Mouse (Mus musculus): ENCODE measurements around the gene Rbms3.

Gene Rbms3

DNA sequence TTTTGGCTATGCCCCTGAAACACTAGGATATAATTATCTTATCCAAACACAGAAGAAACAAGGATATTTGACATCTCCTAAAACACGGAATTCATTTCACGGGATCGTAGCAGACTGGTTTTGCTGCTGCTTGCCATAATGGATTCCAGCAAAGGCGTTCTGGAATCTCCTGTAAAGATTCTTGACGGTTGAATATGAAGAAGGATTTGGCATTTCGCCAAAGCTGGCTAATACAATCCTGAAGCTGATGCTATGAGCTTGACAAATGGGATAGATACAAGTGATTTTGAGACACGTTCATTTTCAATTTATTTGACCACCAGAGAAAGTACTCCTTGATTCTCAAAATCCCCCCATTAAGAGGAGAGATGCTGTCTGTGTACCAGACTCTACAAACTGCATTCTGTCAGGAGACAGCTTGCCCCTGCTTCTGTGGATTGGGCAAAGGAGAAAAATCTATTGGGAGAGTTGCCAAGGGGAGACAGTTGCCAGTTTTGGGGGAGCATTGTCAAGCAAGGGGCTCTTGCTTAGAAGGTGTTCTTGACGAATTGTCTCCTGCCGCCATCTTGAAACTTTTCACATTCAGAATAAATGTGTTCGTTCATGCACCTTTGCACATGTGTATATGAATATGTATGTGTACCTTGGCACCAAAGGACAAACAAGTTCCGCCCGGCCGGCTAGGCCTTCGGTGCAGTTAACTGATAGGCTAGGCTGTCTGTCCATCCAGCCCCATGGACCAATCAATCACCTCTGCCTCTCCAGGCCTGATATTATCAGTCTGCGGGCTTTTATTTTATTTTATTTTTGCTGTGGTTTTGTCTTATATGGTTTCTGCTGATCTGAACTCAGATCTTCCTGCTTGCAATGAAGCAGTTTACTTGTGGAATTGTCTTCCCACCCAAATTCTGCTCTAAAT, 442.3 kb downstream of the Rbms3 start:
- DNase-seq (ENCODE audit: low spot score) = no peak

DNA sequence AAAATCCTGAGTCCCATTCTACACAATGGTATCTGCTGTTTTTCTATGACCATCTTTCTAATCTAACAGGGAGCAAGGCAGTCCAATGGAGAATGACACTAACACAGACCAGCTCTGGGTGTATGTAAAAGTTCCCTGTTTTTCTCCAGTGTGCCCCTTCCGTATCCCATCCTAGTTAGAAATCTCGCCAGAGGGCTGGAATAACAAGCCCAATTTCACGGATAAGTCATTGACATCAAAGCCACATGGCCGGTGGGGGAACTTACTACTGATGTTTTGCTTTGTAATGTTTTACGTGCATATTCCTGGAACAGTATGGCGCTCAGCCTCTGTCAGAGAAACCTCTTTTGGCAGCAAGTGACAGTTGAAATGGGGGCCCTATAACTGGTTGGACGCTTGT, 449.1 kb downstream of the Rbms3 start:
- no peak for DNase-seq (ENCODE audit: low spot score)

DNA sequence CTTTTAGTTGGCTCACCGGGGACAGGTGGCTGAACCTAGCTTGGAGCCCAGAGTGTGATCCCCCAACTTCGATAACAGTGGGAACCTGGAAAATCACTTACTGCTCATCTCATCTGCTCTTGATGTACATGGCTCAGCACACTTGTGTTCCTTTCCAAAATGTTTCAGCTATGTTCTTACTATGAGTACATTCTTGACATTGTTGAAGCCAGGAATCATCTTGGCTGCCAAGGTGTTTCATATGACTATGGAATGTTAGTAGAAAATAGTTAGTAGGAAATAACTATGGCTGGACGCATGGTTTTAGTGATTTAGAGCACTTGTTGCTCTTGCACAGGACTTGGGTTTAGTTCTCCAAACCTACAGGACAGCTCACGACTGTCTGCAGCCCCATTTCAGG, 451.3 kb downstream of the Rbms3 start:
- DNase-seq (ENCODE audit: low spot score) = no peak

DNA sequence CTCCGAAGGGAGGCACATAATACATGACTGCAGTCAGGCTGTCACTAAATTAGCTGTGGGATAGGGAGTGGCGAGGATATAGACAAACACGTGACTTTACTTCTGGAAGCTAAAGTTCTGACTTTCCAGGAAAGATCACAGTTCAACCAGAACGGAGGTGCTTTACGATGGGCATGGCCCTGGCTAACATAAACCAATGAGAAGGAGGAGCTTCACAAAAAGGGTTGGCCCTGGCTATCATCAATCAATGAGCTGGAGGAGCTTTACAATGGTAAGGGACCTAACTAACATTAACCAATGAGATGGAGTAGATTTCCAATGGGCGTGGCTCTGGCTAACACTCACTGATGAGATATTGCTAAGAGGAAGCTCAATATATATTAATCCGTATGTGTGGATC, 457.2 kb downstream of the Rbms3 start:
- DNase-seq (ENCODE audit: low spot score) = no peak

DNA sequence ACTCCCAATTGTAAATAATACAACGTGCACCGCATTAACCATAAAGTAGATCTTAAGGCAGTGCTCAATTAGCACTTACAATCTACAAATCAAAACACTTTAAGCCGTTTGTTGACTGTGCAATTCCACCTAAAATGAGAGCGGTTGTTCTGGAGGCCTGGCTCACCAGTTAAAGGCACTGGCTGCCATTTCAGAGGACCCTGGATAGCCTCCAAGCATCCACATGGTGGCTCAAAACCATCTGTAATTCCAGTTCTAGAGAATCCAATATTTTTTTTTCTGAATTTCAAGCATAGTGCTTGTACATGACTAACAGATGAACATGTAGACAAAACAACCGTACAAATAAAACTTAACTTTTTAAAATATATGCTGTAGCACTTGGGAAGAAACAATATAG, 460.5 kb downstream of the Rbms3 start:
- DNase-seq (ENCODE audit: low spot score) = no peak

DNA sequence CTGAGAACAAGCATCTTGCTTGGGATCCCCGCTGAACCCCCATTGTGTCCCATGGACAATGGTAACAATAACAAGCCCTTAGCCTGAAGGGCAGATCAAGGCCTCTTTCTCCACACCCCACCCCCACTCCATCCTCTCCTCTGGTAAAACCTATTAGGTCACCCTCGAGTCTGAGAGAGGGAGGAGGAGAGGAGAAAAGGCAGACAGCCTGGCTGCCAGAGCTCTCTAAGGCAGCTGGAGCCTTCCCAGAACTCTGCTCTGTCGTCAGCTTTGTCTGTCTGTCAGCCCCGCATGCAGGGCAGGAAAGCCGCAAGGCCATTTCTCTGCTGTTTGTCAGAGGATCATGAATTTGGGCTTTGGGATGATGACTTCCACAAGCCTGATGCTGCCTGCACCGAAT, 466.6 kb downstream of the Rbms3 start:
- DNase-seq (ENCODE audit: low spot score) = no peak

DNA sequence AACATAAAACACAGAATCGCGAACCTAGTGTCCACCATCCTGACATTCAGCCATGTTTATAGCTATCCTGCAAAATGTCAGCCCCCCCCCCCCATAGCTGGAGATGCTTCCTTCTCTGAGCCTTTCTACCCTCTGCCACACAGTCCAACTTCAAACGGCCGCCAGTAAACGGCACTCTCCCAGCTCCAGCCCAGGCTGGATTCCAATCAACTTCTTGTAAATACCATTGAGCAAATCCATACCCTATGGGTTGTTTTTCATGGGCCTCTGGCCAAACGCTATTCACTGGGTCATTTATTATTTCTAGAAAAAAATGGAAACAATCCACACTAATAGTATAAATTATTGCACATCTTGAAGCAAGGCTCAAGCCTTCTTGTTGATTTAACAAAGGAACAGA, 468.6 kb downstream of the Rbms3 start:
- no peak for DNase-seq (ENCODE audit: low spot score)

DNA sequence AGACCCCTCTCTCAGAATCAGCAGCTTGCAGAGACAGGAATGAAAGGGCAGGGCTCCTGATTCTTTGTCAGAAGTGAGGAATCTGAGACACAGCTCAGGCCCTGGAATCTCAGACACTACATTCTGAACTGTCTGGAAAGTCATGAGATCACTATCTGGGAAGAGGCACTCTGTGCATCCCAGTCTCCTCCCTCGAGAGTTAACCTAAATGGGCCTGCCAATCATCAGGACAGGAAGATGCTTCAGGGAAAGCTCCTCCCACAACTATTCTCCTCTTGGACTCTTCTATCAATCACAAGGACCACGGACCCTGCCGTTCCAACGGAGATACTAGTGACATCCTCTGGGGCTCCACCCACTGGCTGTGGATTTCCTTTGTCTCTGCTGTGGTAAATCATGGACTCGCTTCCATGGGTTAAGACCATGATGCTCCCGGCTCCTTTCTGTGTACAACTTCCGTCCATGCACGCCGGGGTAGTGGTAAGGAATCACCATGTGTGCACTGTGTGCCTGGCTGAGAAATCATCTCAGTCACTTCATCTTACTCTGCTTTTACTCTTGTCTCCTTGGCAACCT, 473.3 kb downstream of the Rbms3 start:
- no peak for DNase-seq (ENCODE audit: low spot score)

DNA sequence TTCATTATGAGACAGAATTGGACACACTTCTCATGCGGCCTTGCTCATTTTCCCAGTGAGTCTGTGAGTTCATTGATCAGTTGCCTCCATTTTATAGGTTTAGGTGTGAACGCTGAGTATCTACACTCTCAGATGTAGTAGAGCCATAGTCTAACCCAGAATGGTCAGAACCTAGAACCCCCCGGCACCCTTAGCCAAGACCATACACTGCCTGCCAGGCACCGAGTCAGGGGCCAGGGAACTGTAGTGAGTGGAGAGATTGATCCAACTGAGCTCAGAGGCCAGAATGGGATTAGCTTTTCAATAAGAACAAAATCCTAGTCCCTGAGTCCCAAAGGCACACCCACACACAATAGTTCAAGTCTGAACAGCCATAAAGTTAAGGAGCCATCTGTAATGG, 475.1 kb downstream of the Rbms3 start:
- DNase-seq (ENCODE audit: low spot score) = no peak

DNA sequence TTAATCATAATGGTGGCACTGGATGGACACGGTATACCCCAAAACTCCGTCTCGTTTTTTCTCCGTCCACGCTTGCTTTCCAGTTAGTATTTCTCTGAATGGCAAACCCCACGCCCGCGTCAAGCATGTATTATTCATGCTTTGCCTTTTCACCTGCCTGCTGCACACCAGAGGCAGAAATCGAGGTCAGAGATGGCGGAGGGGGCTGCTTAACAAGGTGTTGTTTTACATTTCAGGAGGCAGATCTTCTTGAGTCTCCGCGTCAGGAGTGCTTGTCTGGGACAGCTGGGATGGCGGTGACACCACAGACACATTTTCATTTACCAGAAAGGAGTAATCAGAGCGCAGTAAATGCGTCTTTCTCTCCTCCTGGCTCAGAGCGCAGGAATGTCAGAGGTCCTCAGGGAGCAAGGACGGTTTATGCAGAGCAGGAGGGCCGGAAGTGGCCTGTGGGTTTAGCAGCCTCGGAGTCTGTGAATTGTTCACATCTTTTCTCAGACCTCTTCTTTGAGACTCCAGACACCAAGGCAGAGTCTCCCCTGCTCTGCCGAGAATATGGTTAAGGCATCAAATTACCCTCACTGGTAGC, 475.9 kb downstream of the Rbms3 start:
- no peak for DNase-seq (ENCODE audit: low spot score)

DNA sequence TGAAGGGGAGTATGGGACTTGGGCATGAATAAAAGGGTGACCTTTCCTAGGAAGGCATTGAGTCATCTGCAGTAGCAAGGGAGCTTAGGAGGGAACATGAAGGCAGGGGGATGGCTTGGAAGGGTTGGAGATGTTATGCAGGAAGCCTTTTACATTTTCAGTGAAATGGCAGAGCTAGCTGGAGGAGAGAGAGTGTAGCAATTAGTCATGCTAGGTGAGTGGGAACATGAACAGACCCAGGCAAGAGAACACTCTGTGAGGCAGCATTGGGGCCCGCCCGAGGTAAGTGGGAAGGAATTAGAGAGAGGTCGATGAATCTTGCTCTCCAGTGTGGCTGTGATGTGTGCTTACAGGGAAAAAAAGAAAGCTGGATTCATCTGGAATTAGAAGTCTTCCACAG, 477.8 kb downstream of the Rbms3 start:
- no peak for DNase-seq (ENCODE audit: low spot score)

DNA sequence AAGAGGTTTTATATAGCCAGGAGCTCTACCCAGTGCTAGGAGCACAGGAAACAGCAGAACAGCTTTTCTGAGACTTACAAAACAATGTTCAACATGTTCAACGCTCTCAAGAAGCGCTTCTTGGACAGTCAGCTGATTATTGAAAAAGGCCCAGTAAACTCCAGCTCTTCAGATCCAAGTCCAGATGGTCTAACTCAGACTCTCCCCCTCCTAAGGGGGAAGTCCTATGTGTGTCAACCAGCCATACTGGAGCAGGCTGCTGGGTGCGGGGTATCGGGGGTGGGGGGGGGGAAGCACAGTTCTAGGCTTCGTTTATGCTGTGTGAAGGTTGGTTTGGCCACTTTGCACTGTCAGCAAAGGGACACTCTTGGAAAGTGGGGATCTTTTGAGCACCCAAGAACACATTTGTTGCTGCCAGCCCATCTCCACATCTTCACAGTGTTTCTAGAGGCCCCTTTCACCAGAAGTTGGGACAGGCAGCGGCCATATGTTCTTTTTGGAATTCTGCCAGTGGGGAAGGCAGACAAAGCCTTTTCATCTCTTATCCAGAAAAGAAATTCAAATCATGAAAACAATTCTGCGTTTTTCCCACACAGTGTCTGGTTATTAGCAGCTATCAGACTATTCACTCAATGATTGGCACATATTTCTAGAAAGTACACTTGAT, 485.5 kb downstream of the Rbms3 start:
- no peak for DNase-seq (ENCODE audit: low spot score)

DNA sequence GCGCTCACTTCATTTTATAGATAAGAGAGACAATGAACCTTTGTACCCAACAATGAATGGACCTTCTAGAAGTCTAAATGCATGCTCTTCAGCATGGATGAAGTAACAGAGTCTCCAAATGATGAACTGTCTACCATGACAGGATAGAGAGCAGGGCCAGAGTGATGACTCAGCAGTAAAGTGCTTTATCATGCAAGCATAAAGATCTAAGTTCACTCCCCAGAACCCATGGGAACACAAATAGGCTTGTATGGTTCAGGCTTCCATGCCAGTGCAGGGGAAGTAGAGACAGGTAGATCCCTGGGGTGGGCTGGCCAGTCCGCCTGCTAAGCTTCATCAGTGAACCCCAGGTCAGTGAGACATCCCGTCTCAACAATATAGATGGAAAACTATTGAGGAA, 489.7 kb downstream of the Rbms3 start:
- DNase-seq (ENCODE audit: low spot score) = no peak

DNA sequence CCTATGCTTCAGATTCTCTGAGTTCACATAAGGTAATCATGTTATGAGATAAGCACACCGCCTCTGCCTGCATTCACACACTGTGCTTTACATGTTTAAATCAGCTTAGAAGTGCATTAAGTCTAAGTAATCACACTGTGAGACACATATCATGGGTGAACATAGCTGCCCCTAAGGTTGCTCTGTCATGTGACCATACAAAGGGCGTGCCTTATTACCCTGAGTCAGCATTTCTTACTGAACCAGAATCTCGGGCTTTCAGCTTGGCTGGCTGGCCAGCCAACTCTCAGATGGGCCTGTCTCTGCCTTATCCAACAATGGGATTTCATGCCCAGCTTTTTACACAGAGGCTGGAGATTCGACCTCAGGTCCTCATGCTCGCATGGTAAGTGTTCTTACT, 493.3 kb downstream of the Rbms3 start:
- DNase-seq (ENCODE audit: low spot score) = no peak

DNA sequence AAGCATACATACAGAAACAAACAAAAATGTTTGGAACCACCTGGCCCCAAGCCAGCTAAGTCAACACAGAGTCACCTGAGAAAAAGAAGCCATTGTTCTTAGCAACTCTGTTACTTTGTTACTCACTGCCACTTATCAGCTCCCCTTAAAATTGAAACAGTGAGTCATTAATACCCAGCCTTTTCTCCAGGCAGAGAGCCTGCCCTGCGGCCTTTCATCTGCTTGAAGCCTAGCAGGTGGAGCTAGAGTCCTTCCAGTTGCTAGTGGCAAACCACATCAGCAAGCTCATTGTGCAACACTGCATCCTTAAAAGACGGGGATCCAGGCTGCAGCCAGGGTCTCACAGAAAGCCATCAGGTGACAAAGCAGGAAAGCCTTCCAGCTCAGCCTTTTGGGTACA, 495.7 kb downstream of the Rbms3 start:
- DNase-seq (ENCODE audit: low spot score) = no peak

DNA sequence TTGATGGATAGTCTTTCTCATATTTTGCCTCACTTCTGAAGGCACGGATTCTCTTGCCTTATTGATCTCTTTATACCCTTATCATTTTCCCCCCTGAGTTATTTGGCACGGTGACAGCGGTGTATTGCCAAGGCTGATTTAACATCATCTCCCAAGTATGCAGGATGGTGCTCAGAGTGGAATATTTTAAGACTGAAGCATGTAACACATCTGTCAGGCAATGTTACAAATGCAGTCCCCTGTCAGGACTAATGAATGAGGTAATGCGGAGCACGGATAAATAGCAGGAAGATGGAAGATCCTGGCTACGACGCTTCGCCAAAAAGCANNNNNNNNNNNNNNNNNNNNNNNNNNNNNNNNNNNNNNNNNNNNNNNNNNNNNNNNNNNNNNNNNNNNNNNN, 502.9 kb downstream of the Rbms3 start:
- DNase-seq (ENCODE audit: low spot score) = no peak

DNA sequence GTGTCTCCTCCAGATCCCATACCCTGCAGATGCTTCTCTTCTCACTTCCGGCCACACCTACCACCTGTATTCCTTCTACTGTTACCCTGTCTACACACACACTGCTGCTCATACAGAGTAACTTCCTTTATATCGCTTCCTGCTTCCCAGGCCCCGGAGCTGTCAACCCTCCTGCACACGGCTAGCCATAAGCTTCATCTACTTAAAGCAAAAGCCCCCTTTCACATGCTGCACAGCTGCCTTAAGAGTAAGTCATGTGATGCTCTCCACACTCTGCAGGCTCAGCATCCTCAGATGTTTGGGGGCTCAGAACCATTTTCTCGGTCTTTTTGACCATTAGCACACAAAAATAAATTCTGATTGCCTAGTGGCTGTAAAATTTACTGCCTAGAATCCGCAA, 503.9 kb downstream of the Rbms3 start:
- no peak for DNase-seq (ENCODE audit: low spot score)

DNA sequence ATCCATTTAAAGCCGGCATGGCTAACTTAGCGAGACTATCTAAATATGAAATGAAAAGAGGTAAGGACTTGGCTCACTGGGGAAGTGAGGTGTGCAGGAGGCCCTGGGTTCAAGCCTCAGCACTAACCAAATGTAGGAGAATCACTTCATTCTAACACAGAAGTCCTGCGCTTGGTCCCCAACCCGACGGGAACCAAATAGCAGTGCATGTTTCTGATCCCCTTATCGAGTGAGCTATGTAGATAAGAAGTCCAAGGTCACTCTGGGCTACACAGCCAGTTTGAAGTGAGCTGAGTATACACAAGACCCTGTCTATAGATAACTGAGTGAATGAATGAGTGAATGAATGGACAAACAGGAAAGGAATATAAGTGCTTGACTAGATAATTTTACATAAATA, 508.1 kb downstream of the Rbms3 start:
- no peak for DNase-seq (ENCODE audit: low spot score)

DNA sequence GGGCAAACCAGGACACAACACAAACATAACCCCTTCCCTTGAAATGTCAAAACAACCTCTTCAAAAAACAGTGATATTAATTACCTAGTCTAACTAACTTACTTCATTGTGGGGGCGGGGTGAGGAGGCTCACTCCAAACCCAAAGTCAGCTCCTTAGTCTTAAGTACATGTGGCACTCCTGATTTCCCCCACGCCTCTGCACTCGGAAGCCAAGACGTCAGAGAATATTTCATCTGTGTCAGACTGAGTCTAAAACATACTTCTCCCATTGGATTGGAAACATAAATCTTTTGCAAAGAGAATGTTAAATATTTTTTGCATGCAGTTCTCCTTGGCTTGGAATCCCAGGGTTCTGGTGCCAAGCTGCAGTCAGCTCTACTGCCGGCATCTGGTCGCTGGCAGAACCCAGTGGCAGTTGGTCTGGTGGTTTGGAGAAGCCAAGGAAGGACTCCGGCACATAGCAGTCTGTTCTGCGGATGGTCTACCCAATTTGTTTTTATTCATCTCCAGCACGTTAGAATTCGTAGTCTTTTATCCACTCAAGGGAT, 512.5 kb downstream of the Rbms3 start:
- no peak for DNase-seq (ENCODE audit: low spot score)

DNA sequence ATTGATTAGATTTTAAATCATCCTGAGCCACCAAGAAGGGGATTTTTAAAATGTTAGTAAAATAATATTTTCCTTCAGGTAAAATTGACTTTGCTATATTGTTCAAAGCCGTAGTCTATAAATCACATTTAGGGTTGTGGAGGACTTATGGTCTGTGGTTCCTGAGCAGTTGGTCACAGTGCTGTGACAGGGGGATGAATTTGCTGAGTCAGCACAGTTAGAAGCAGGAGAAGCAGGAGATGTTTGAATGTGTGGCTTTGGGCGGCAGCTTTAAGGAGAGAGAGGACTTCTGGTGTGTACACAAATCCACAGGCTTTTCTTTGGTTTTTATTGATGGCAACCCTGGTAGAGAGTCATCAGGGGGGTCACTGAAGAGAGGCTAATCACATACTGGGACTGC, 514.1 kb downstream of the Rbms3 start:
- no peak for DNase-seq (ENCODE audit: low spot score)

DNA sequence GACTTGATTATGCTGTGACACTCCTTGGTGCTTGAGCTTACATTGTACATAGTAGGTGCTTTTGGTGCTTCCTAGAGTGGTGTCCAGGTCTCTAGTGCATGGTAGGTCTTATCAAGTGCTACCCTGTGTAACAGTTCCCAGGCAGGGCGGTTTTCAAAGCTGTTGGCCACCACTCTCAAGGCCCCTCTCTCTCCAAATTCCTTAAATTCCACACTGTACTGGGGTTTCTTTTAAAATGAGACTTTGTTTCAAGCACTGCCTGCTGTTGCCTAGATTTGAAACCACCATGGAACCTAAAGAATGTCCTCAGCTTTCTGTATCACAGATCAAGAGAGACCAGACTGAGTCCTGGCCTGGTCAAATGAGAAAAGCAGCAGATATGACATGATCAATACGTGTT, 516.1 kb downstream of the Rbms3 start:
- DNase-seq (ENCODE audit: low spot score) = no peak

DNA sequence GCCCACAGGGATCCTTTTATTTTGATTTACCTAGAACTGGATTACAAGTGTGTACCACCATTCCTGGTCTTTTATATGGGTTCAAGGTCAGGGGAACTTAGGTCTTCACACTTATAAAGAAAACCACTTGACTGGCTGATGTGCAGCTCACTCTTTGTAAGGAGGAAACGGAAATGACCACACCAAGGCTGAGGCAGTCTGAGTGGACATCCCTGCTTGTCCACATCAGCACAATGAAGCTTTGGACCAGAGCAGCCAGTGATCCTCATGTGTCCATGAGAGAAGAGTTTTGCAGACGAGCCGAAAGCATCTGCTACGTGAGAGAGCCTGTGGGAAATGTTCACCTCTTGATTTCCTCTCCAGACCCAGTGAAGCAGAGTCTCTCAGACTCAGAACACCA, 521.8 kb downstream of the Rbms3 start:
- no peak for DNase-seq (ENCODE audit: low spot score)
